Mouse (Mus musculus) C2C12 (cell line): Measurements from ENCODE around the gene Hist1h1a. TPM values are rescaled to one million over a fixed set of nuclear protein-coding genes. Genes with fewer than 3 reads are reported as not detected.

Experiments used
- H3K27me3 ChIP-seq: one replicate; pipeline ENCODE4 v1.6.1; 2011; ENCODE audit not compliant: control insufficient read depth, insufficient read depth, insufficient read length
- H3K36me3 ChIP-seq: one replicate; pipeline ENCODE4 v1.6.1; 2011; ENCODE audit not compliant: control insufficient read depth, insufficient read depth
- H3K4me3 ChIP-seq: one replicate; pipeline ENCODE4 v1.5.1; 2011; ENCODE audit warnings: mild to moderate bottlenecking, control low read depth; ENCODE audit not compliant: poor library complexity, insufficient read depth, severe bottlenecking
- H3K79me2 ChIP-seq: one replicate; pipeline ENCODE4 v1.6.1; 2011; ENCODE audit not compliant: control insufficient read depth, insufficient read depth
- H3K79me3 ChIP-seq: one replicate; pipeline ENCODE4 v1.6.1; 2011; ENCODE audit warnings: low read depth, control low read depth
- H3ac ChIP-seq: one replicate; pipeline ENCODE3; 2011; ENCODE audit warnings: low read depth; ENCODE audit not compliant: control insufficient read depth, insufficient read length
- CEBPB ChIP-seq: IDR thresholded peaks from one replicate; pipeline ENCODE4 v1.6.1; 2011; ENCODE audit warnings: low read depth, mild to moderate bottlenecking, control low read depth, moderate library complexity
- CTCF ChIP-seq: IDR thresholded peaks from one replicate; pipeline ENCODE4 v1.5.1; 2011; ENCODE audit not compliant: control insufficient read depth, insufficient read depth, insufficient read length
- FOSL1 ChIP-seq: IDR thresholded peaks from one replicate; pipeline ENCODE4 v1.8.0; 2011; ENCODE audit warnings: mild to moderate bottlenecking, low read length; ENCODE audit not compliant: poor library complexity, insufficient read depth, severe bottlenecking
- MAX ChIP-seq: IDR thresholded peaks from one replicate; pipeline ENCODE4 v1.6.1; 2011; ENCODE audit warnings: mild to moderate bottlenecking, control low read depth
- MYOD1 ChIP-seq: IDR thresholded peaks from one replicate; pipeline ENCODE4 v1.6.1; 2011; ENCODE audit warnings: low read depth; ENCODE audit not compliant: control insufficient read depth, insufficient read length
- MYOG ChIP-seq: IDR thresholded peaks from one replicate; pipeline ENCODE4 v1.6.1; 2011; ENCODE audit not compliant: control insufficient read depth, insufficient read length; ENCODE audit errors: extremely low read depth
- USF1 ChIP-seq: IDR thresholded peaks from one replicate; pipeline ENCODE4 v1.6.1; 2011; ENCODE audit warnings: low read depth, mild to moderate bottlenecking, control low read depth, moderate library complexity
- polyA plus RNA-seq: library from polyadenylated mRNA; unstranded; fragments of >200 nt; fragmentation: generic; extraction: Trizol; gene quantifications from one replicate; pipeline ENCODE4 v1.2.1, GENCODE M21; 2012; ENCODE audit warnings: missing spikeins

Hist1h1a gene
- polyA plus RNA-seq, 1 experiment, result 1.5 TPM

GRCm38 (mm10) chr13:23728472-23729191 lies 34.8 kb upstream of the Hist1h1a start:
- Histone ChIP-seq H3K79me2 (no peaks in the 10 kb centered on the region), H3ac (no peak overlapping the region), H3K27me3 (no peaks in the 10 kb centered on the region), H3K79me3 (no peaks in the 10 kb centered on the region), H3K4me3 (no peak overlapping the region), H3K36me3 (no peaks in the 10 kb centered on the region)
- TF ChIP-seq MAX, result no peak
- TF ChIP-seq MYOD1, result no peak
- TF ChIP-seq MYOG, result no peak
- TF ChIP-seq USF1, result no peak
- no peak for TF ChIP-seq FOSL1
- TF ChIP-seq CEBPB, result no peak
- TF ChIP-seq CTCF, result no peak

- Histone ChIP-seq H3K79me3 (no peaks in the 10 kb centered on the region), H3ac (no peak overlapping the region), H3K79me2 (no peaks in the 10 kb centered on the region), H3K4me3 (no peak overlapping the region), H3K36me3 (no peaks in the 10 kb centered on the region), H3K27me3 (no peaks in the 10 kb centered on the region)
- TF ChIP-seq CTCF (no peak), CEBPB (no peak), USF1 (no peak), MYOG (no peak), FOSL1 (no peak), MAX (no peak), MYOD1 (no peak)
Measured at GRCm38 (mm10) chr13:23729192-23729525, 34.3 kb upstream of the Hist1h1a start.

GRCm38 (mm10) chr13:23729706-23730105 lies 33.8 kb upstream of the Hist1h1a start:
- Histone ChIP-seq H3K4me3 (no peak overlapping the region), H3K36me3 (no peaks in the 10 kb centered on the region), H3K79me3 (no peaks in the 10 kb centered on the region), H3K79me2 (no peaks in the 10 kb centered on the region), H3K27me3 (no peaks in the 10 kb centered on the region), H3ac (no peak overlapping the region)
- no peak for TF ChIP-seq CTCF
- TF ChIP-seq FOSL1, result no peak
- TF ChIP-seq USF1, result no peak
- no peak for TF ChIP-seq MYOD1
- no peak for TF ChIP-seq MYOG
- TF ChIP-seq CEBPB, result no peak
- TF ChIP-seq MAX, result no peak

GRCm38 (mm10) chr13:23730479-23730878 lies 33.0 kb upstream of the Hist1h1a start:
- no peaks in the 10 kb centered on the region for H3K27me3 ChIP-seq
- no peaks in the 10 kb centered on the region for H3K79me3 ChIP-seq
- H3K36me3 ChIP-seq, result no peaks in the 10 kb centered on the region
- no peak overlapping the region for H3K4me3 ChIP-seq
- TF ChIP-seq CEBPB, result no peak
- no peak for TF ChIP-seq MYOD1
- no peak for TF ChIP-seq CTCF
- no peak for TF ChIP-seq USF1
- no peak for TF ChIP-seq MYOG
- no peak for TF ChIP-seq FOSL1
- no peak for TF ChIP-seq MAX
- H3K79me2 ChIP-seq, result no peaks in the 10 kb centered on the region
- no peak overlapping the region for H3ac ChIP-seq

- TF ChIP-seq MYOG, result no peak
- TF ChIP-seq CTCF, result peak; percentile 25
- TF ChIP-seq FOSL1, result no peak
- peak; percentile 44 for TF ChIP-seq USF1
- no peak for TF ChIP-seq MYOD1
- peak; percentile 63 for TF ChIP-seq MAX
- TF ChIP-seq CEBPB, result no peak
- H3K79me2 ChIP-seq, result no peaks in the 10 kb centered on the region
- no peak overlapping the region for H3K4me3 ChIP-seq
- no peaks in the 10 kb centered on the region for H3K36me3 ChIP-seq
- no peaks in the 10 kb centered on the region for H3K79me3 ChIP-seq
- no peaks in the 10 kb centered on the region for H3K27me3 ChIP-seq
- H3ac ChIP-seq, result no peak overlapping the region
Measured at GRCm38 (mm10) chr13:23732156-23732804, 31.2 kb upstream of the Hist1h1a start.

GRCm38 (mm10) chr13:23737091-23737490 lies 26.4 kb upstream of the Hist1h1a start:
- Histone ChIP-seq H3K4me3 (no peak overlapping the region), H3K36me3 (no peaks in the 10 kb centered on the region), H3K79me2 (no peaks in the 10 kb centered on the region), H3K79me3 (peaks cover 1% of the 10 kb centered on the region), H3ac (no peak overlapping the region), H3K27me3 (no peaks in the 10 kb centered on the region)
- TF ChIP-seq MYOD1, result no peak
- TF ChIP-seq CEBPB, result no peak
- no peak for TF ChIP-seq CTCF
- no peak for TF ChIP-seq FOSL1
- TF ChIP-seq USF1, result no peak
- TF ChIP-seq MYOG, result no peak
- TF ChIP-seq MAX, result no peak
